14 mouse cellular contexts compared by ENCODE assay signal in genomic region chr4:140159617-140160016, GRCm38 (mm10).
DNase-seq lines count a peak whose midpoint lies in the region; ATAC-seq and TF ChIP-seq lines count a peak whose summit lies in the region.
"Had no signal": no experiment of that assay in that cellular context is flagged by ENCODE, and none has a peak within 500 bp of the region (broad histone marks: within the 10 kb centered on the region; RNA-seq: fewer than 3 reads in every experiment).

No protein-coding gene starts in this region.

- H3K27me3 ChIP-seq in liver, embryonic 12.5 days (replicated peaks), result no peaks in the 10 kb centered on the region
- H3K27me3 ChIP-seq in E14TG2a.4 (ENCODE audit: insufficient read depth, low read length), result no peaks in the 10 kb centered on the region
- H3K27me3 ChIP-seq: embryonic facial prominence, embryonic 12.5 days; forebrain, embryonic 12.5 days had no signal

- no peak for ATAC-seq in liver, embryonic 12.5 days
- 0 out of 2 replicates have a peak, but pooled peaks have one; percentile 11 for ATAC-seq in common myeloid progenitor, adult 5-6 weeks (replicated peaks; ENCODE audit: low read depth, poor library complexity, severe bottlenecking)
- ATAC-seq in megakaryocyte progenitor cell, adult 5-6 weeks (replicated peaks; ENCODE audit: poor library complexity), result no peak
- ATAC-seq: inflammation-experienced regulatory T-cells, adult 6 months had no signal

- H3K36me3 ChIP-seq in liver, embryonic 12.5 days, result no peaks in the 10 kb centered on the region
- peaks cover 29% of the 10 kb centered on the region for H3K36me3 ChIP-seq in E14TG2a.4 (ENCODE audit: insufficient read depth, low read length)
- H3K36me3 ChIP-seq: embryonic facial prominence, embryonic 12.5 days; forebrain, embryonic 12.5 days had no signal

- no peaks in the 10 kb centered on the region for H3K9me3 ChIP-seq in liver, embryonic 12.5 days (replicated peaks)
- H3K9me3 ChIP-seq in E14TG2a.4 (ENCODE audit: low read length), result peaks cover 10% of the 10 kb centered on the region
- H3K9me3 ChIP-seq: embryonic facial prominence, embryonic 12.5 days; forebrain, embryonic 12.5 days had no signal

- H3K4me3 ChIP-seq in liver, embryonic 12.5 days, result no peak overlapping the region
- peak overlapping the region; percentile 5; the same call in 1 of the 2 replicates for H3K4me3 ChIP-seq in E14TG2a.4 (replicated peaks; ENCODE audit: low read length)
- H3K4me3 ChIP-seq: embryonic facial prominence, embryonic 12.5 days; forebrain, embryonic 12.5 days had no signal

- TF ChIP-seq CTCF in E14TG2a.4 (conservative IDR thresholded peaks at IDR 0.05; ENCODE audit: low read length), result peak; percentile 72

- intact Hi-C loops in gastrocnemius, postnatal 14 days (cut with DNase I; ENCODE audit: low total_unique reads), result loop anchor here (5.0 to 10.0 kb wide), 2 partner anchors 52 to 285 kb away; no protein-coding TSS in a partner anchor

- H3K9ac ChIP-seq in liver, embryonic 12.5 days, result no peak overlapping the region
- H3K9ac ChIP-seq: embryonic facial prominence, embryonic 12.5 days; forebrain, embryonic 12.5 days had no signal

- no peak overlapping the region for H3K4me2 ChIP-seq in liver, embryonic 12.5 days
- H3K4me2 ChIP-seq: embryonic facial prominence, embryonic 12.5 days; forebrain, embryonic 12.5 days had no signal

- no peak overlapping the region for H3K27ac ChIP-seq in liver, embryonic 12.5 days
- H3K27ac ChIP-seq: embryonic facial prominence, embryonic 12.5 days; forebrain, embryonic 12.5 days had no signal

- 13% methylated on average over 3 of the region's 3 CpGs for WGBS in liver, embryonic 12.5 days (ENCODE audit: insufficient replicate concordance)

- DNase-seq in gastrocnemius, postnatal 10 days, result peak; percentile 14
- DNase-seq in gastrocnemius, postnatal 14 days, result no peak
- peak; percentile 14 for DNase-seq in liver
- DNase-seq in spleen, postnatal 14 days (ENCODE audit: low spot score in 2 of 2), result no peak
- DNase-seq: adrenal gland, postnatal 36 days; cerebellum, adult 11 months; lung, postnatal 14 days had no signal

- no peaks in the 10 kb centered on the region for H3K4me1 ChIP-seq in liver, embryonic 12.5 days
- peaks cover 23% of the 10 kb centered on the region for H3K4me1 ChIP-seq in E14TG2a.4 (replicated peaks; ENCODE audit: low read depth, low read length)
- H3K4me1 ChIP-seq: embryonic facial prominence, embryonic 12.5 days had no signal

Comparison
In these comparisons a context has a peak if more than half of its experiments do, and no peak if none do; other contexts are left out.
1. DNase-seq: peak in gastrocnemius, postnatal 10 days (single experiment) and liver (single experiment); none in gastrocnemius, postnatal 14 days (single experiment) and spleen, postnatal 14 days (0 of 2).